Mouse (Mus musculus): ENCODE measurements at regions not wholly inside any gene's neighbourhood (a gene's known extent, or its start where the extent isn't known, plus 50 kb on each side); places are given as distances from the start of the nearest gene placed in this dataset.

DNA sequence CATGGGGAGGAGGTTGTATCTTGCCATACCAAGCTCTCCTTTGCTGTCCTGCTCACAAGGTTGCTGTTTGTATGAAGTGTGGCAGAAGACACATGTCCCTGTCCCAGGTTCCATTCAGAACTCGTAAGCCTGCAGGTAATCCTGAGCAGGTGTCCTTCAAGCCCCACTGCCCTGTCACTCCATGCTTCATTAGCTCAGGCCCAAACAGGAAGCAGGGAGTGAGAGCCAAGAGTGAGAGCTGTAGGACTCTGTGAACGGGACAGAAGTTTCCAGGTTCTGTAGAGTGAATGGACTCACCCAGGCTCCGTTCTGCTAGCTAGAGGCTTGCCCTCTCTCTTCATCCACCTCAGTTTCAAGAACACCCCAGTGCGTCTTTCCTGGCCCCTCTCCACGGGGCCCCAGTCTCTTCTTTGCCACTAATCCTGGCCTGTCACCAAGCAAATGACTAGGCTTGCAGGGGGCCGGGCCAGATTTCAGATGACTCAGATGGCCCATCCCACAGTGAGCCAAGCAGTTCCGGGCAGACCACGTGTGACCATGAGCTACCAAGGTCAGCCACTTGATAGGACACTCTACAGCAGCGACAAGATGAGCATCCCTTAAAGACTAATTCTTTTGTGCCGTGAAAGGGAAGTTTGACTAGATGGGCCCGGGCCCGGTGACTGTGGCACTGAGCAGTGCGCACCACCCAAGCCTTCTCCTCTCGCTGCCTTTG, 54.4 kb upstream of the Ubr2 start:
- TF ChIP-seq USF2 (conservative IDR thresholded peaks at IDR 0.05; ENCODE audit: low read depth, low read length) (no peak), CTCF (conservative IDR thresholded peaks at IDR 0.05 in 1 of 2, IDR thresholded peaks at IDR 0.05 in 1 of 2; ENCODE audit: low read depth in 2 of 2, low read length in 2 of 2) (no peak), EP300 (IDR thresholded peaks at IDR 0.05; ENCODE audit: low read length) (no peak), MAFK (IDR thresholded peaks at IDR 0.05; ENCODE audit: insufficient replicate concordance, low read length) (no peak), POLR2AphosphoS2 (IDR thresholded peaks at IDR 0.05; ENCODE audit: low read depth, low read length) (no peak), TBP (conservative IDR thresholded peaks at IDR 0.05; ENCODE audit: low read depth, low read length) (no peak), TCF12 (IDR thresholded peaks at IDR 0.05; ENCODE audit: low read depth, low read length) (no peak), JUND (conservative IDR thresholded peaks at IDR 0.05; ENCODE audit: low read depth, low read length) (no peak), CHD1 (IDR thresholded peaks at IDR 0.05; ENCODE audit: low read depth, low read length) (no peak), USF1 (IDR thresholded peaks at IDR 0.05; ENCODE audit: low read depth, low read length) (no peak), BHLHE40 (IDR thresholded peaks at IDR 0.05; ENCODE audit: low read depth, low read length) (no peak), UBTF (IDR thresholded peaks at IDR 0.05; ENCODE audit: low read depth, low read length) (no peak)

All from CH12.LX (cell line).